Mouse (Mus musculus) T-helper 17 cell (primary cell): ENCODE results near the gene Ccdc34.

Experiments
- in situ Hi-C, 2 experiments: fragments of 300-600 bp; cut with MboI, MseI; formaldehyde crosslinking; loops; 1 replicate in 1 of 2; 2 replicates in 1 of 2; pipeline ENCODE4 v1.15.1; 2025; ENCODE audit warnings: high pct_unique_total_duplicates in 2 of 2

Ccdc34 gene

DNA sequence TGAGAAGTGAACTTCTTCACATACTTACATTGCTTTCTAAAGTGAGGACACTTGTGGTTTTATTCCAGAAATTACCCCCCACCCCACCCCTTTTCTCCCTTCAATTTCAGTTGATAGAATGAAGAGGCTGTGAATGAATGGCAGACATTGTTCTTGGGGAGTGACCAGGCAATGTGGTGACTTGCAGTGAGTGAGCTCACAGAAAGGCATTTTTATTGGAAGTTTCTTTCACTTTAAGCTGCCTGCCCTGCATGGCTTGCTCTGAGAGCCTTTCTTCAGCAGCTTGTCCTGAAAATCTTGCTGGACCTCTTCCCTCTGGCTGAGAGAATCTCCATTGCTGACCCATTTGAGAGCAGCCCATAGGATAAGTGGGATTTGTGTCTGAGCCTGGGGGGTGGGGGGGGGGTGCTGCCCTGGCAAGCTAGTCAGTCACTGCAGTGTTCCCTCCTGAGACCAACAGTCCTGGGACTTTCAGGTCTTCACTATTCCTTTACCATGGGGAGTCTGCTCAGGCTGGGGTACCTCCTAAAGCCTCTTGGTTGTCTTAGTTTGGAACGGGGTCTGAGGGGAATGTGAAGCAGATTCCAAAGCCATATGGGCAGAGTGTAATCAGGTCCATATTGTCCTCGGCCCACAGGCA is 159.3 kb downstream of the Ccdc34 start:
- in situ Hi-C loops, result no loop called here

DNA sequence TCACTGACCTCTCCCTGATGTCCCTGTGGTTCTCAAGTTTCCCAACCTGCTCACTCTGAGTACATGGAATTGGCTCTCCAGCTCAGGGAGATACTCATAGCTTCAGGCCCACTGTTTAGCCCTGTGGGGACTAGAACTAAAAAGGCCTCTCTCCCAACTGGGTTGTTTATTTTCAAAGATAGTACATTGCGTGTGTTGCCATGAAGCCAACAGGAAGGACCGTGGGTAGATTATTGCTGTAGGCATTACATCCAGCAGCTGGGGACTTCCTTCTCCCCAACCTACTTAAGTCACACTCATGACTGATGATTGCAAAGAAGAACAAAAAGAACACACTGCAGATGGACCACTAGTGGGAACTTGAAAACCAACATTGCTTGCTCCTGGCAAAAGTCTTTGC is 159.8 kb downstream of the Ccdc34 start:
- in situ Hi-C loops, result no loop called here

DNA sequence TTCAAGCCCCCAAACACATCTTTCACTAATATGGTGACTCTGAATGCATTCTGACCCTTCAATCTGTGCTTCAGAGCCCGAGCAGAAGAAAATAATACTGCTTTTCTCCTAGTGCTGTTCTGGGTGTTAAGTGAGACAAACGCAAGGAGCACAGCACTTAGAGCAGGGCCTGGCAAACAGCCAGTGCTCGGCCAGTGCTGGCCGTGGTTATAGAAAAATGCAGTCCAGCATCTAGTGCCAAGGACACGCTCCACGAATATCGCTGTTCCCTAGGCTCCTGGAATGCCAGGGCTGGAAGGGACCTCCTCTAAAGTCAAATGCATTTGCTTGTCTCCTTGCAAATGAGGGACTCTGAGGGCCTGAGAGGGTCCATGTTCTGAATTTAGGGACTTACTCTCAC is 160.3 kb downstream of the Ccdc34 start:
- in situ Hi-C loops, result no loop called here

DNA sequence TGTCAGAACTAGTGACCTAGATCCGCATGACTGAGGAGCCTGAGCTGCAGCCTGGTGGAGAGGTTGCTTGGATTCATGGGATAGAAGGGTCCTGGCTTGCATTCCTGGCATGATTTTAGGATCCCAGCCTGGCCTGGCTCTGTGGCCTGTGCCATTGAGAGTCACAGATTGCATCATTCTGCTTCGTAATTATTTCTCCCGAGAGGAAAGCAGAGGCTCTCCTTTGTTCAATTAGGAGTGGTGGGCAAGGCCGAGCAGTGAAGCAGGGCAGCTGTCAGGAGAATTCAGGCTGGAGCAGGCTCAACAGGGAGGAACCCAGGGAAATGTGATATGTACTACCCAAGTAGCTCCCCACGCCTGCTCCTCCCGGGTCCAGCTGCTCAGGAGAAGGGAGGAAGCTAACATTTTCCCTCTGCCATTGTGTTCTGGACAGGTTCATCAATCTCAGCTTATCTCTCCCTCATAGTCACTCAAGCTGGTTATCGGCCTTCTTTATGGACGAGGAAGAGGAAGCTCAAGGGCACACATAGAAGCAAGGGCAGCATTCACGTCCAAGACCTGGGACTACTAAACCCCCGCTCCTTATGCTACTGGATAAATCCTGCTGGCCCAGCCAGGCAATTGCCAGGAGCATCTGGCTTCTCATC is 162.2 kb downstream of the Ccdc34 start:
- in situ Hi-C loops, result no loop called here

DNA sequence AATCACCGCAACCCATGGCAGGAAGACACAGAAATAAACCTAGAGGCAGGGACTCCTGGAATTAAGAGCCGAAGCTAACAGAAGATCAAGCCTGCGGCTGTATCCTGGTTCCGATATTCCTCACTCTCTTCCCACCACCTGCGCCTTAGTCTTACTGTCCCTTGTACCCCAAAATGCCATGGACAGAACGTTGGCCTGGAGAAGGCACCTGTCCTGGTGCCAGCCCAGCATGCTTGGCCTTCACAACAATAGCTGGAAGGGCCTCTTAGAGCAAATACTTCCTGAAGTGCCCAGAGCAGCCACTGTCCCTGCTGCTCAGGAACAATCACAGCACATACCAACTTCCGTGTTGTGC is 162.7 kb downstream of the Ccdc34 start:
- in situ Hi-C loops, result no loop called here

DNA sequence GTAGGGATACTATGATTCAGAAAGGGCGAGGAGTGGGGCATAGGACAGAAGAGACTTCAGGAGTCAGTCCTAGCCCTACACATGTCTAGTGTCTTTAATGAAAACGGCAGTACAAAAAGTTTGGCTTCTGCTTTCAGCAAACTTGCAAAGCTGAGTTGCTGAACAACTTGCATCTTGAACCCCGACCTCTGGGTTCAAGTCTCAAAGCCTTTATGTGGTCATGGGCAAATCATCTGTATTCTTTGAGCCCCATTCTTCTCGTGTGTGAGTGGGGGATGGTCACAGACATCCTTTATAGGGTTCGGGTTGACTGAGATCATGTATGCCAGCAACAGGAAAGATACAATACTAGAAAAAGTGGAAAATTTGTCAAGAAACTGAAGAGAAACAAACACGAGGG is 164.0 kb downstream of the Ccdc34 start:
- in situ Hi-C loops, result no loop called here

DNA sequence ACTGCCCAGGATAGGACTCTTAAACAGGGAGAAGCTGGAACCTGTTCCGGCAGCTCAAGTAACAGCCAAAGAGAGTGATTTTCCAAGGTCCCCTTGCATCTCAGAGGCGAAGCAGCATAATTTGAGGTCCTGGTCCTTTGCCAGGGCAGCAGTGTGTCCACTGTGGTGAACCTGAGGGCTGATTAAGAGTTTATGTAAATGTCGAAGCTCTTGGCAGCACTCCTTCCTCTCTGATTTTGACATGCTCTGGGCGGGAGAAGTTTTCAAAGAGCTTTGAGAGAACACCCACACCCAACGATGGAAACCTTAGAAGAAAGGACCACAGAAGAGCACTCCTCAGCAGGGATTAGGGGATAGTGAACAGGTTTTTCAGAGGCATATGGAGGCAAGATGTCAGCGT is 164.6 kb downstream of the Ccdc34 start:
- in situ Hi-C loops, result no loop called here

DNA sequence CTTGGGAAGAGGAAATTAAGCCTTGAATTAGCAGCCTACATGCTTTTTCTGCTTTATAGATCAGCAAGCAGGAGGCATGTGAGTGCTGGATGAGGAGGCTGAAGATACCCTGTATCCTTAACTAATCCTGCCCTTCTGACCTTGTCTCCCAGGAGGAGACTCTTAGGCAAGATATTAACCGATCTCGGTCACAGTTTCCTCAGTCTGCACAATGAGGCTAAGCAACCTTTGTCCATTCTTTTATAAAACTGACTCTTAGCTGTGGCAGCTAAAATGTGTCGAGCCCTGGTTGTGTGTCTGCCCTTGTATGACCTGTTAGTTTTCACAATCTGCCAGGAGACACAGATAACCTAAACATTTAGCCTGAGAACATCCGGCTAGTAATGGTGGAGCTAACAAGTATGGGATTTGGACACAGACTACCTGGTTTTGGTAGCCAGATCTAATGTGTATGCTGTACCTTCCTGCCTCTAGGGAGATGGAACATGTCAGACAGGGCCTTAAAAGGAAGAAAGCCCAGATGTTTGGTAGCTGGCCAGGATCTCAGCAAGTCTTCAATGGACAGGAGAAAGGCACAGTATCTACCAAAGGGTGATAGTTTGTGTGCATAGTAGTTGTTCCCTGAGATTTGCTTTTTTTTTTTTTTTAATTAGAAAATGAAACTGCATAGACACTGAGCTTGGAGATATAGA is 165.3 kb downstream of the Ccdc34 start:
- in situ Hi-C loops, result no loop called here

DNA sequence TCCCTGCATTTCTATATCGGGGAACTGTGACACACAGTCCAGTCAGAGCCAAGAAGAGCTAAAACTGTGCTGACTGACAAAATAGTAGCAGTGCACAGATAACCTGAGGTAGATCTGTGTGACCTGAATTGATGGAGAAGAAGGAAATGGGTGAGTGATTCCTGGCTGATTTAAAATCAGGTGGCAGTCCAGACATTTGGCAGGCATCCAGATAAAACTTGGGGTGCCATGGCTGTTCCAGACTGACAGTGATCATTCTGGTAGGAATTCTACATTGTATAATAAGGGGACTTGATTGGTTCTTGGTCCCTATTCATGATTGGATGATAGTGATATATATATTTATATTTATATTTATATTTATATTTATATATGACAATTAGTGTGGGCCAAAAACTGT is 166.5 kb downstream of the Ccdc34 start:
- in situ Hi-C loops, result no loop called here

DNA sequence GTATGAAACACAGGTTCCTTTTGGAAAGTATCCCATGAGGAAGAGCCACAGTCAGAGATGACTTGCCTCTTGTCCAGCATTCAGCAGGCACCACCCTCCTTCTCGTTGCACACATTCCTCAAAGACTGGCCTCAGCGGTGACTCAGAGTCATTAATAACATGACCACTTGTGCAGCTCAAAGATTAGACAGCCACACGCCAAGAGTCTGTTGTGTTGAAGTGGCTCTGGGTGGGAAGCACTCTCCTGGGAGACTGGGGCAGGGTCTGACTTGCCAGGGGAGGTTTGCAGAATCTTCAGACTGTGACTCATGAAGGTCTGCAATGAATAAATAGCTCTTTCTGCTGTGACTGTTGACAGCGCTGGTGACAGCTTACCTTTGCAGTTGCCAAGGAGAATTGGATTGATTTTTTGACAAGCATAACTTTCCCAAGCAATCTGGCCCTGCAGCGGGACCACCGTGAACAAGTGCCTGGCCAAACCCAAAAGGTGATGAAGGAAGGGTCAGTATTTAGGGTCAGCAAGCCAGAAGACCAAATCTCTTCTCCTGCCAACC is 168.9 kb downstream of the Ccdc34 start:
- in situ Hi-C loops, result no loop called here

DNA sequence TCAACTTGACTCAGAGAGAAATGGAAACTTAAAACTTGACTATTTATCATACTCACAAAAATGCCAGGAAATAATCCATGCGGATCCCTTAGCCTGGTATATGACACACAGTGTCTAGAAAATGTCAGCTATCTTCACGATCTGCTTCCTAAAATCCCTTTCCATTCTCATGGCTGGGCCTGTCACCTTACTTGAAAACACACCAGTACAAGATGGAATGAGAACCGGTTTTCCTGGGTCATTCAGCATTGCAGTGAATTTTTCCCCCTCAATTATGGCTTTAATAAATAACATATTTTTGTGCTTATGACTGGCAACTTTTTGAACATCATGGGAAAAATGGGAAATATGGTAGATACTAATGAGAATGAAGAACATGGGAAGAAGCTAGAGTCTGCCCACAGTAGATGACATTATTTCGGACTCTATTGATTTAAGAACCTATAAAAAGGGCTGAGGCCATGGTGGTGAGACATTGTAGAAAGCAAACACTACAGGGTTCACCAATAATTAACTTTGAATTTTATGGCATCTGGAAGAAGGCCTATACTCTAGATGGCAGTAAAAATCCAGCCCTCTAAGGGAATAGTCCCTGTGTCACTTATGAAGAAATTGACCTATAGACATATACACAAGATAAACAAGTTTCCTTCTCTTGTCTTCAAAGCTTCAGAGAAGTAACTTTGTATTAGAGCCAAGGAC is 171.2 kb downstream of the Ccdc34 start:
- in situ Hi-C loops, result no loop called here

DNA sequence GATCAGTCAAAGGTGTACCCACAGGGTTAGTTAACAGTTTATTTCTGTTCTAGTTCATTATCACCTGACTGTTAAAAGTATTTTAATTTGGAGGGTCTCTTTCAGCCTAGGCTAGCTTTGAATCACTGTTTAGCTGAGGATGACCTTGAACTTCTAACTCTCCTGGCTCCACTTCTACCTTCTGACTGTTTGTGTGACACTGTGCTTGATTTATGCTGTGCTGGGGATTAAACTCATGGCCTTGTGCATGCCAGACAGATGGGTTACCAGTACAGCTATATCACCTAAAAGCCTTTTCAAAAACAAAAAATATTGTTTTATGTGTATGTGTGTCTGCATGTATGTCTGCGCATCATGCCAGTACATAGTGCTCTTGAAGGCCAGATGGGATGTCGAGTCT is 172.8 kb downstream of the Ccdc34 start:
- in situ Hi-C loops, result loop anchor here (10.0 kb wide), 2 partner anchors 936 to 1276 kb away; no protein-coding TSS in a partner anchor

DNA sequence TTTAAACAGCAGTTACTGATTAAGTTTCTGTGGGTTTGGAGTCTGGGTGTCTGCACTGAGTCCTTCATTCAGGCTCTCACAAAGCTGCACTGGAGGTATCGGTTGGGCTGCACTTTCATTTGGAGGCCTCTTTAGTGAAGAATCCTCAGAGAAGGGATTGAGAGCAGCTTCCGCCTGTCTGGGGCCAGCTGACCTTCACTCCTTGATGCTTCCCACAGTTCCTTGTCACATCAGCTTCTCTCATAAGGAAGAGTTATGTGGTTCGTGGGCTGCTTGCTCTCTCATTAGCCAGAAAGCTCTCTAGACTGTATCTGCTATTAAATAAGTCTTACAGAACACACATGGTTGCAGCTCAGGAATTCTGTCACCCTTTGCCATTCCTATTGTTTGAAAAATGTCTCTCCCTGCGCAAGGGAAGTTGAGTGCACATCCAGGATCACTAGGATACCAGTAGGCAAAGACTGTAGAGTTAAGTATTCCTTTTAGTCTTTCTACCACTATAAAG is 173.6 kb downstream of the Ccdc34 start:
- in situ Hi-C loops, result loop anchor here (10.0 kb wide), 2 partner anchors 936 to 1276 kb away; no protein-coding TSS in a partner anchor

DNA sequence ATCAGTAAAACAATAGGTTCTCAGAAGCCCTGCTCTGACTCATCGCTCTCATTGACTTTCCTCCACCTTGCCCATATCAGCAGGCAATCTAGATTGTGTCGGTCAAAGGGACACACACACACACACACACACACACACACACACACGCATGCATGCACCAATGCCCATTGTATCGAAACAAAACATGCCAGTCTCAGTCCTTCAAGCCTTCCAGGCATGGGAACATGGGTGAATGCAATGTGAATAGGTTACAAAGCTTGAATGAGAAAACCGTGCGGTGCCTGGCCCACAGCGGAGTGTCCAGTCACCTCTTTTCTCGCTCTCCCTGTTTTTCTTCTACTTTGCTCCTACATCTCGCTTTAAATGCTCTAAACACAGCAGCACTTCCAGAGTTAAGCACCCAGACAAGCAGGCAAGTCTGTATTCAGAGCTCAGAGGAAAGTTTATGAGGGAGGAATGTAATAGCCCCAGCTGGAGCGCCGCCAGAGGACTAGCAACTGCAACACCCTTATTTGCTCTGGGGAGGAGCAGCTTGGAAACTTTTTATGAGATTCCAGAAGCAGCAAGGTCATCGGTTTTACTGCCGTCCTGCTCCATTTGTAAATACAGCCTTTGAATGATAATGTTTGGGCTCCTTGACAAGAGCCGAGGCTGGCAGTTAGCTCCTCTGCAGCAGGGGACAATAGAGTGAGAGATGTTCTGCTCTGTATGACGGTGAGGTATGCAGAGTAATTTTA is 174.5 kb downstream of the Ccdc34 start:
- in situ Hi-C loops, result loop anchor here (10.0 kb wide), 2 partner anchors 937 to 1277 kb away; no protein-coding TSS in a partner anchor

DNA sequence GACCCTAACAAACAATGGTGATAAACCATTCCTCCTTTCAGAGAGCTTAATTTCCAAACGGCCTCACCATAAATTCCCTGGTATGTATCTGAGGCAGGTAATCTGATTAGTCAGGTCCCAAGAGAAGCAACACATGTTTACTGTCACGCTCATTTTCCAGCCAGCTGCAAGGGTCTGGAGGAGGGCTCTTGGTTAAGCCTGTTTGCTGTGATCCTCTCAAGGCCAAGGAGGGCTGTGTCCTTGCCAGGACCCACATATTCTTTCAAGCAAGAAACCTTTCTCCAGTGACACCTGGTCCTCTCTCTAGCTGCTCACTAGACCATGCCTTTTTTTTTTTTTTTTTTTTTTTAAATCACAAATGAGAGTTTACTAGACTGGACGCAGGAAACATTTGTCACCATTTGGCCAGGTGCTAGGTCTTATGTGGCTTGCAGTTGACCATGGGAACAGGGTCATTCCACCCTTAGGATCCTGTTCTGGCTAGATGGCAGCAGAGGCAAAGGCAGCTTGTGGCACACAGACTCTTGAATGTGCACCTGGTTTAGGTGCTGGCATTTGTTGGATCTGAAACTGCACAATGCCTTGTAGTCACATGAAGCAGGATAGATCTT is 175.2 kb downstream of the Ccdc34 start:
- in situ Hi-C loops, result loop anchor here (10.0 kb wide), 2 partner anchors 938 to 1278 kb away; no protein-coding TSS in a partner anchor

DNA sequence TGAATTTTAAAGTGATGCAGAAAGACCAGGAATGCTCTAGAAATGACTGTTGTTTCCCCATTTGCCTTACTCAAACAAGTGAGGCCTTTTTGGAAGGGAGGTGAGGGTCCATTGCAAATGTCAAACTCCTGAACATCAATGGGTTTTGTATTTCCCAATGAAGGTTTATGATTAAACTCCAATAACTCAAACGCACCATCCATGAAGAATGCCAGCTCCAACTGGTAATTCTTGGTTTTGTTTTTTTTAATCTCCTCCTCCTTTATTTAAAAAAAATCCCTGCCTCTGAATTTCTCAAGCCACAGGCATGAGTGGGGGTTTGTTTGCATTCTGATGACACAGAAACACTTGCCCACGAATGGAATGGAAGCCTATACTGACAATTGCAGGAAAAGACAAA is 178.9 kb downstream of the Ccdc34 start:
- in situ Hi-C loops, result loop anchor here (10.0 kb wide), 2 partner anchors 942 to 1282 kb away; no protein-coding TSS in a partner anchor

DNA sequence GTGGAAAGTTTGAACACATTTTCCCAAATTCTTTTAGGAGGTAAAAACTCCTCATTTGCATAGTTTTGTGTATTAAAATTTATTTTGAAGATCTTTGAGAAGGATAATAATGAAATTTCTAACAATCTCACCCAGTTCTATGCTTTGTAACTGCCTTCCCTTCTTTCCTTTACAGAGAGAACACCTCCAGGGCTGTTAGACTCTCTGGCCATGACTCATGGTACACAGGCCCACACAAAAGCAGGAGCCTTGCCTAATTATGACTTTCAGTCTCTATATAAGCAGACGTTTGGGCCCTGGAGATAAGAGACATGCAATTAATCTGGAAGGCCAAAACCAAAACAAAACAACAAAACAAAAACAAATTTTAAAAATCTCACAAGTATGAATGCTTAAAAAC is 182.0 kb downstream of the Ccdc34 start:
- in situ Hi-C loops, result loop anchor here (5.0 to 10.0 kb wide), 4 partner anchors 145 to 1285 kb away; no protein-coding TSS in a partner anchor

DNA sequence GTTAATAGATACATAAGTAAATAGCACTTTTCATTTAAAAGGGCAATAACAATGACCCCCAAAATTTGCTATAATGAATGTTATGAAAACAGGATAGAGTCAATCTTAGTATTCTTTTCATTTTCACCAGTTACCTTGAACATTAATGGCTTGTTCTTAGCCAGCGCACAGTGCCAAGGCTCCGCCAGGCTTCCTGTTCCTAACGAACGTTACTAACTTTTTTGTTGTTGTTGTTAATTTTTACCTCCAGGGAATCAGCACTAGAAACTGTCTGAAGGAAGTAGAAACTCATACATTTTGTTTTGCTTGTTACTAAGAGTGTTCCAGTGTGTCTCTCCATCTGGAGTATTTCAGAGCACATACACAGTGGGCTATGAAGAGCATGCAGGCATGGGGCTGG is 184.2 kb downstream of the Ccdc34 start:
- in situ Hi-C loops, result loop anchor here in 1 of 2 experiments (5.0 to 10.0 kb wide), 2 partner anchors 147 to 294 kb away; no protein-coding TSS in a partner anchor

DNA sequence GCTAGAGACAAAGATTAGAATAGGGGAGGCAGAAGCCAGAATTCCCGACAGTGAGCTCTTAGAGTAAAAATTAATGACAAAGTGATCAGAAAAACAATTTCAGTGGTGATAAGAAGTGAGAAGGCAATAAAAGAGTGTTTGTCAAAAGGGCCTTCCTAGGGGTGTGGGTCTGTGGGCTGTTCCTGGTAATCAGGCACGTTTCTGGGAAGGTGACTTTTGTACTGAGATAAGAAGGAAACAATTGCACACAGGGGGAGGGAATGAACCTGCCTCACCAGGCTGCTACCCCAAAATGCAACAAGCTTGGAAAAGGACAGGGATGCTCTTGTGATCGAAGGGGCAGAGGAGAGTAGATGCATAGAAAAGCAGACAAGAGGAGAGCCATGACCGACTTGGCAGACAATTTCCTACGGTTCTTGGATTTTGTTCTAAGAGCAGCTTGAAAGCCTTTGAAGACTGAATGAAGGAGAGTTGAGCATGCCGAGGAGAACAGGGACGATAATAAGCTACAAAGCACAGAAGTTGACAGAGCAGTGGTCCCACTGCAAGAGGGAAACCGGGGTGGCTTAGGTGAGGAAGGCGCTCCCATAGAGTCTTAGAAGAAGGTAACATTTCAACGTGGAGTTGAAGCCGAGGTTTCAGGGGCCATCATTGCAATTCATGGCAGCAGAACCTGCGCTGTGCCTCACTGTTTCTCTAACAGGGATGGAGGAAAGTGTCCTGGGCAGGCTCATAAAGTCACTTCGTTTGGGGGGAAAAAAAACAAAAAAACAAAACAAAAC is 185.3 kb downstream of the Ccdc34 start:
- in situ Hi-C loops, result loop anchor here in 1 of 2 experiments (5.0 to 10.0 kb wide), 2 partner anchors 148 to 296 kb away; no protein-coding TSS in a partner anchor
